Comparison of ENCODE assay signal across 8 mouse cellular contexts in the genomic region with DNA sequence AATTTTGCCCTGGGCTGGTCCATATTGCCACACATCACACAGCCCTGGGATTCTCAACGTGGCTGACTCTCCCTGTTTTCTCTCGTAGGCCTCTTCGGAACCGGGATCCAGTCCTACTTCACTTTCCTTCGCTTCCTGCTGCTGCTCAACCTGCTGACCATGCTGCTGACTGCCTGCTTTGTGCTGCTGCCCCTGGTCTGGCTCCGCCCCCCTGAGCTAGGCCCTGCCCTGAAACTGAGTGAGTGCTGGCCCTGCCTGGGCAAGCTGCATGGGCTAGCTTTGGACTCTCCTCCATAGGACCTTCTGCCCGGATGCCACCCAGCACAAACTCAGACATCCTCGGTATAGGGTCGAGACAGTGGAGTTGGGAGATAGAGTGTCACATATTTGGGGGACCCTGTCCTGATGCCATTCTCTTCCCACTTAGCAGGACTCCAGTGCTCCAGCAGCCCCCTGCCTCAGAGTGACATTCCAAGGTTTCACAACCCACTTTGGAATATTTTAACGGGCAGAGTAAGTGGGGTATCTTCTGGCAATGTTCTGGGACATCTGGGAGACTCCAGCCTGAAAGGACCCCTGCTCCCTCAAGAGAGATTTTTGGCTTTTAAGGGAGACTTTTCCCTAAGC. TPM values are rescaled to one million over a fixed set of nuclear protein-coding genes. Genes with fewer than 3 reads are reported as not detected.
A peak's percentile ranks its signal among the peaks of the same experiment; 100 is the strongest.
DNase-seq lines count a peak whose midpoint lies in the region; ATAC-seq and TF ChIP-seq lines count a peak whose summit lies in the region.

No protein-coding gene starts in this region.

- TF ChIP-seq CTCF in lung, embryonic 14.5 days (IDR thresholded peaks at IDR 0.05; ENCODE audit: low read depth), result no peak
- TF ChIP-seq CTCF in lung, adult 2 months (IDR thresholded peaks at IDR 0.05; ENCODE audit: insufficient read depth, low read length), result no peak
- no peak for TF ChIP-seq CTCF in thymus, adult 2 months (IDR thresholded peaks at IDR 0.05; ENCODE audit: borderline replicate concordance, control insufficient read depth, extremely low read depth, insufficient read depth, low read length, poor library complexity)

- peak overlapping the region; percentile 98 for H3K4me2 ChIP-seq in lung, embryonic 14.5 days
- H3K4me2 ChIP-seq in heart, embryonic 13.5 days, result peak overlapping the region; percentile 100
- H3K4me2 ChIP-seq in midbrain, embryonic 12.5 days (replicated peaks), result peak overlapping the region; percentile 55

- H3K27me3 ChIP-seq in lung, embryonic 14.5 days (ENCODE audit: insufficient read depth, low read length), result no peaks in the 10 kb centered on the region
- peaks cover 17% of the 10 kb centered on the region; the same call in 1 of the 2 replicates for H3K27me3 ChIP-seq in heart, embryonic 13.5 days (replicated peaks)
- H3K27me3 ChIP-seq in midbrain, embryonic 12.5 days, result peaks cover 56% of the 10 kb centered on the region
- H3K27me3 ChIP-seq in thymus, adult 2 months (ENCODE audit: control insufficient read depth, insufficient read depth, low read length), result no peaks in the 10 kb centered on the region

- TF ChIP-seq POLR2A in lung, adult 2 months (IDR thresholded peaks at IDR 0.05; ENCODE audit: borderline replicate concordance, extremely low read depth, low read depth, low read length), result no peak
- TF ChIP-seq POLR2A in thymus, adult 2 months (IDR thresholded peaks at IDR 0.05; ENCODE audit: control insufficient read depth, extremely low read depth, insufficient read depth, low read length, poor library complexity), result no peak

- H3K4me3 ChIP-seq in lung, embryonic 14.5 days (ENCODE audit: low read depth, low read length), result peak overlapping the region; percentile 50
- H3K4me3 ChIP-seq in lung, adult 2 months (replicated peaks; ENCODE audit: extremely low read depth, low read depth, low read length), result no peak overlapping the region
- H3K4me3 ChIP-seq in heart, embryonic 13.5 days, result peak overlapping the region; percentile 62
- H3K4me3 ChIP-seq in midbrain, embryonic 12.5 days, result no peak overlapping the region
- H3K4me3 ChIP-seq in thymus, adult 2 months (ENCODE audit: control insufficient read depth, insufficient read depth, low read length), result peak overlapping the region; percentile 48

- no peak for ATAC-seq in lung, embryonic 14.5 days (ENCODE audit: insufficient read depth)
- ATAC-seq in heart, embryonic 13.5 days (ENCODE audit: extremely low read depth, insufficient number of reproducible peaks, low FRiP score, low TSS enrichment), result no peak
- ATAC-seq in midbrain, embryonic 12.5 days (ENCODE audit: low FRiP score, low read depth), result no peak
- no peak for ATAC-seq in megakaryocyte progenitor cell, adult 5-6 weeks (replicated peaks; ENCODE audit: poor library complexity)

- H3K9me3 ChIP-seq in lung, embryonic 14.5 days (ENCODE audit: low read depth, low read length), result no peaks in the 10 kb centered on the region
- no peaks in the 10 kb centered on the region for H3K9me3 ChIP-seq in heart, embryonic 13.5 days
- H3K9me3 ChIP-seq in midbrain, embryonic 12.5 days, result no peaks in the 10 kb centered on the region

- H3K9ac ChIP-seq in lung, embryonic 14.5 days, result peak overlapping the region; percentile 54; the same call in 1 of the 2 replicates
- H3K9ac ChIP-seq in heart, embryonic 13.5 days, result peak overlapping the region; percentile 89
- peak overlapping the region; percentile 39 for H3K9ac ChIP-seq in midbrain, embryonic 12.5 days (replicated peaks)

- DNase-seq in lung, embryonic 14.5 days, result peak; percentile 46
- no peak for DNase-seq in lung, adult 2 months
- DNase-seq in kidney, postnatal 14 days, result peak; percentile 59
- DNase-seq in thymus, adult 2 months, result peak; percentile 40
- no peak for DNase-seq in cerebellum, adult 9-10 months

- no peak overlapping the region for H3K27ac ChIP-seq in lung, embryonic 14.5 days (ENCODE audit: low read depth)
- H3K27ac ChIP-seq in heart, embryonic 13.5 days (replicated peaks), result peak overlapping the region; percentile 97; the same call in 1 of the 2 replicates
- no peak overlapping the region for H3K27ac ChIP-seq in midbrain, embryonic 12.5 days (replicated peaks)
- 0 out of 2 replicates have a peak overlapping the region, but pooled peaks have one; percentile 2 for H3K27ac ChIP-seq in thymus, adult 2 months (ENCODE audit: control insufficient read depth, insufficient read depth, low read length)

- peaks cover 28% of the 10 kb centered on the region for H3K4me1 ChIP-seq in lung, embryonic 14.5 days (ENCODE audit: insufficient read depth)
- peaks cover 6% of the 10 kb centered on the region for H3K4me1 ChIP-seq in lung, adult 2 months (ENCODE audit: control insufficient read depth, insufficient read depth, low read length)
- H3K4me1 ChIP-seq in heart, embryonic 13.5 days, result peaks cover 51% of the 10 kb centered on the region
- peaks cover 37% of the 10 kb centered on the region for H3K4me1 ChIP-seq in midbrain, embryonic 12.5 days
- peaks cover 28% of the 10 kb centered on the region for H3K4me1 ChIP-seq in thymus, adult 2 months (replicated peaks; ENCODE audit: control insufficient read depth, insufficient read depth, low read length)

- WGBS in lung, embryonic 14.5 days, result 40% methylated on average over 10 of the region's 10 CpGs
- WGBS in lung, adult 2 months, result 66% methylated on average over 10 of the region's 10 CpGs
- WGBS in heart, embryonic 13.5 days, result 40% methylated on average over 10 of the region's 10 CpGs
- WGBS in midbrain, embryonic 12.5 days, result 28% methylated on average over 10 of the region's 10 CpGs
- 85% methylated on average over 10 of the region's 10 CpGs for WGBS in thymus, adult 2 months

- no peaks in the 10 kb centered on the region for H3K36me3 ChIP-seq in lung, embryonic 14.5 days (ENCODE audit: insufficient read depth)
- H3K36me3 ChIP-seq in heart, embryonic 13.5 days, result no peaks in the 10 kb centered on the region
- H3K36me3 ChIP-seq in midbrain, embryonic 12.5 days, result no peaks in the 10 kb centered on the region
- H3K36me3 ChIP-seq in thymus, adult 2 months (ENCODE audit: control insufficient read depth, insufficient read depth, low read length), result peaks cover 31% of the 10 kb centered on the region

RNA-seq across cellular contexts. Expression of gene Tmc6, which starts 1.8 kb away (rescaled TPM):
- polyA plus RNA-seq in lung, embryonic 14.5 days (2014; fragmentation: Nextera tagmentation; extraction: Ambion mirVana), result 18.2 and 18.6 TPM in 2 replicates
- polyA plus RNA-seq in lung, adult 2 months (2012; rRNA removed), result 55.7 and 56.0 TPM in 2 replicates
- polyA plus RNA-seq in heart, embryonic 13.5 days (2015; fragmentation: Nextera tagmentation; extraction: Ambion mirVana), result 22.2 and 26.9 TPM in 2 replicates
- 6.5 and 6.6 TPM in 2 replicates for polyA plus RNA-seq in midbrain, embryonic 12.5 days (2016; fragmentation: Nextera tagmentation; extraction: Ambion mirVana)
- polyA plus RNA-seq in thymus, adult 2 months (2012; rRNA removed), result 201 and 217 TPM in 2 replicates
- total RNA-seq in megakaryocyte progenitor cell, adult 5-6 weeks (2015), result 34.0 and 50.6 TPM in 2 replicates
- 8.6 and 13.1 TPM in 2 replicates for total RNA-seq in megakaryocyte progenitor cell, adult 5-6 weeks (2017)

RNA-seq across cellular contexts. Expression of gene Tmc8, which starts 1.9 kb away (rescaled TPM):
- 1.6 and 2.9 TPM in 2 replicates for polyA plus RNA-seq in lung, embryonic 14.5 days (2014; fragmentation: Nextera tagmentation; extraction: Ambion mirVana)
- polyA plus RNA-seq in lung, adult 2 months (2012; rRNA removed), result 12.0 and 12.8 TPM in 2 replicates
- polyA plus RNA-seq in heart, embryonic 13.5 days (2015; fragmentation: Nextera tagmentation; extraction: Ambion mirVana), result 2.5 and 3.0 TPM in 2 replicates
- polyA plus RNA-seq in midbrain, embryonic 12.5 days (2016; fragmentation: Nextera tagmentation; extraction: Ambion mirVana), result 0.37 and 0.92 TPM in 2 replicates
- 388 and 467 TPM in 2 replicates for polyA plus RNA-seq in thymus, adult 2 months (2012; rRNA removed)
- 2.1 and 3.1 TPM in 2 replicates for total RNA-seq in megakaryocyte progenitor cell, adult 5-6 weeks (2015)
- total RNA-seq in megakaryocyte progenitor cell, adult 5-6 weeks (2017), result 2.0 and 2.1 TPM in 2 replicates

RNA-seq across cellular contexts. Expression of gene 6030468B19Rik, which starts 13.7 kb away (rescaled TPM):
- 0.22 and 0.23 TPM in 2 replicates for polyA plus RNA-seq in lung, embryonic 14.5 days (2014; fragmentation: Nextera tagmentation; extraction: Ambion mirVana)
- polyA plus RNA-seq in lung, adult 2 months (2012; rRNA removed), result 0.18 and 0.33 TPM in 2 replicates
- 1.3 and 2.3 TPM in 2 replicates for polyA plus RNA-seq in heart, embryonic 13.5 days (2015; fragmentation: Nextera tagmentation; extraction: Ambion mirVana)
- 0.28 TPM in 1 of 2 replicates, not detected in the other for polyA plus RNA-seq in midbrain, embryonic 12.5 days (2016; fragmentation: Nextera tagmentation; extraction: Ambion mirVana)
- polyA plus RNA-seq in thymus, adult 2 months (2012; rRNA removed), result 1.7 and 1.8 TPM in 2 replicates
- 0.37 and 0.76 TPM in 2 replicates for total RNA-seq in megakaryocyte progenitor cell, adult 5-6 weeks (2015)
- total RNA-seq in megakaryocyte progenitor cell, adult 5-6 weeks (2017), result not detected in 2 replicates

RNA-seq across cellular contexts. Expression of gene Gm20708, which starts 25.7 kb away (rescaled TPM):
- 0.23 and 0.30 TPM in 2 replicates for polyA plus RNA-seq in lung, embryonic 14.5 days (2014; fragmentation: Nextera tagmentation; extraction: Ambion mirVana)
- polyA plus RNA-seq in lung, adult 2 months (2012; rRNA removed), result 0.06 TPM in 1 of 2 replicates, not detected in the other
- 0.78 and 1.3 TPM in 2 replicates for polyA plus RNA-seq in heart, embryonic 13.5 days (2015; fragmentation: Nextera tagmentation; extraction: Ambion mirVana)
- 0.56 TPM in 1 of 2 replicates, not detected in the other for polyA plus RNA-seq in midbrain, embryonic 12.5 days (2016; fragmentation: Nextera tagmentation; extraction: Ambion mirVana)
- 0.06 TPM in 1 of 2 replicates, not detected in the other for polyA plus RNA-seq in thymus, adult 2 months (2012; rRNA removed)
- total RNA-seq in megakaryocyte progenitor cell, adult 5-6 weeks (2015), result 2.2 and 2.5 TPM in 2 replicates
- 0.92 TPM in 1 of 2 replicates, not detected in the other for total RNA-seq in megakaryocyte progenitor cell, adult 5-6 weeks (2017)

RNA-seq across cellular contexts. Expression of gene Syngr2, which starts 25.7 kb away (rescaled TPM):
- 65.9 and 71.6 TPM in 2 replicates for polyA plus RNA-seq in lung, embryonic 14.5 days (2014; fragmentation: Nextera tagmentation; extraction: Ambion mirVana)
- polyA plus RNA-seq in lung, adult 2 months (2012; rRNA removed), result 180 and 191 TPM in 2 replicates
- 74.8 and 75.6 TPM in 2 replicates for polyA plus RNA-seq in heart, embryonic 13.5 days (2015; fragmentation: Nextera tagmentation; extraction: Ambion mirVana)
- 26.2 and 27.0 TPM in 2 replicates for polyA plus RNA-seq in midbrain, embryonic 12.5 days (2016; fragmentation: Nextera tagmentation; extraction: Ambion mirVana)
- polyA plus RNA-seq in thymus, adult 2 months (2012; rRNA removed), result 286 and 322 TPM in 2 replicates
- total RNA-seq in megakaryocyte progenitor cell, adult 5-6 weeks (2015), result 223 and 243 TPM in 2 replicates
- 154 and 164 TPM in 2 replicates for total RNA-seq in megakaryocyte progenitor cell, adult 5-6 weeks (2017)

Comparison
In these comparisons a context has a peak if more than half of its experiments do, and no peak if none do; other contexts are left out.
1. DNase-seq: peak in lung, embryonic 14.5 days (single experiment), kidney, postnatal 14 days (single experiment) and thymus, adult 2 months (single experiment); none in lung, adult 2 months (single experiment) and cerebellum, adult 9-10 months (single experiment).
2. H3K4me3 ChIP-seq: peak in lung, embryonic 14.5 days (single experiment), heart, embryonic 13.5 days (single experiment) and thymus, adult 2 months (single experiment); none in lung, adult 2 months (single experiment) and midbrain, embryonic 12.5 days (single experiment).
3. H3K27ac ChIP-seq: peak in heart, embryonic 13.5 days (single experiment) and thymus, adult 2 months (single experiment); none in lung, embryonic 14.5 days (single experiment) and midbrain, embryonic 12.5 days (single experiment).
4. H3K9ac ChIP-seq: peak in every context shown above with its lines; median percentile 89 in heart, embryonic 13.5 days; 54 in lung, embryonic 14.5 days; 39 in midbrain, embryonic 12.5 days.
5. RNA of gene Tmc8, which starts 1.9 kb away (polyA plus RNA-seq): 388 to 467 TPM in thymus, adult 2 months; 12.0 to 12.8 TPM in lung, adult 2 months, 1.6 to 2.9 TPM in lung, embryonic 14.5 days, 2.5 to 3.0 TPM in heart, embryonic 13.5 days and 0.37 to 0.92 TPM in midbrain, embryonic 12.5 days; every median in the first group is over 10 times any median in the second.
6. Peak in every context shown above with its lines, with median percentiles within 50 percentile points of each other: H3K4me2 ChIP-seq.